Mouse (Mus musculus) liver, embryonic 14.5 days (tissue): ENCODE measurements around the gene Slc38a10.

Experiments
- CTCF ChIP-seq: IDR thresholded peaks from 2 replicates; pipeline ENCODE4 v1.5.1; 2016; ENCODE audit warnings: antibody characterized with exemption, low read depth, control low read depth
- EP300 ChIP-seq: IDR thresholded peaks from 2 replicates; pipeline ENCODE4 v1.6.1; 2016; ENCODE audit warnings: antibody characterized with exemption, low read depth

GRCm38 (mm10) chr11:120092817-120093591 is 58.1 kb downstream of the Slc38a10 start:
- TF ChIP-seq CTCF: 0 out of 2 replicates have a peak, but pooled peaks have one; percentile 37
- TF ChIP-seq EP300: no peak
